Mouse (Mus musculus): ENCODE results near the gene Nrxn3. TPM values are rescaled to one million over a fixed set of nuclear protein-coding genes. Genes with fewer than 3 reads are reported as not detected.

Nrxn3 gene
- polyA plus RNA-seq, 1 experiment = 104 TPM

GRCm38 (mm10) chr12:89470226-89470625, 747.5 kb downstream of the Nrxn3 start:
- no peak for DNase-seq (ENCODE audit: extremely low spot score in 1 of 2, low spot score in 1 of 2)

GRCm38 (mm10) chr12:89471289-89471688, 748.6 kb downstream of the Nrxn3 start:
- peak in 1 of 2 experiments; percentile 41 for DNase-seq (ENCODE audit: extremely low spot score in 1 of 2, low spot score in 1 of 2)

GRCm38 (mm10) chr12:89471874-89472273, 749.2 kb downstream of the Nrxn3 start:
- DNase-seq (ENCODE audit: extremely low spot score in 1 of 2, low spot score in 1 of 2) = no peak

GRCm38 (mm10) chr12:89479096-89479495, 756.4 kb downstream of the Nrxn3 start:
- DNase-seq (ENCODE audit: extremely low spot score in 1 of 2, low spot score in 1 of 2) = peak in 1 of 2 experiments; percentile 89

GRCm38 (mm10) chr12:89482223-89482622, 759.5 kb downstream of the Nrxn3 start:
- no peak for DNase-seq (ENCODE audit: extremely low spot score in 1 of 2, low spot score in 1 of 2)

- no peak for DNase-seq (ENCODE audit: extremely low spot score in 1 of 2, low spot score in 1 of 2)
These were observed 781.4 kb downstream of the Nrxn3 start for GRCm38 (mm10) chr12:89504026-89504425.

GRCm38 (mm10) chr12:89505121-89505764, 782.6 kb downstream of the Nrxn3 start:
- DNase-seq (ENCODE audit: extremely low spot score in 1 of 2, low spot score in 1 of 2) = peak; percentile 15 to 84

- DNase-seq (ENCODE audit: extremely low spot score in 1 of 2, low spot score in 1 of 2) = no peak
These were observed 786.3 kb downstream of the Nrxn3 start for GRCm38 (mm10) chr12:89508970-89509369.

GRCm38 (mm10) chr12:89513759-89514158, 791.1 kb downstream of the Nrxn3 start:
- peak; percentile 54 to 93 for DNase-seq (ENCODE audit: extremely low spot score in 1 of 2, low spot score in 1 of 2)

GRCm38 (mm10) chr12:89516046-89516445, 793.4 kb downstream of the Nrxn3 start:
- DNase-seq (ENCODE audit: extremely low spot score in 1 of 2, low spot score in 1 of 2) = no peak

GRCm38 (mm10) chr12:89530679-89531350, 808.1 kb downstream of the Nrxn3 start:
- DNase-seq (ENCODE audit: extremely low spot score in 1 of 2, low spot score in 1 of 2) = no peak

- peak in 1 of 2 experiments; percentile 42 for DNase-seq (ENCODE audit: extremely low spot score in 1 of 2, low spot score in 1 of 2)
These were observed 828.6 kb downstream of the Nrxn3 start for GRCm38 (mm10) chr12:89551291-89551690.

GRCm38 (mm10) chr12:89553223-89553880, 830.7 kb downstream of the Nrxn3 start:
- no peak for DNase-seq (ENCODE audit: extremely low spot score in 1 of 2, low spot score in 1 of 2)

- no peak for DNase-seq (ENCODE audit: extremely low spot score in 1 of 2, low spot score in 1 of 2)
These were observed 831.5 kb downstream of the Nrxn3 start for GRCm38 (mm10) chr12:89554171-89554570.

GRCm38 (mm10) chr12:89554740-89555430, 832.2 kb downstream of the Nrxn3 start:
- DNase-seq (ENCODE audit: extremely low spot score in 1 of 2, low spot score in 1 of 2) = peak; percentile 18 to 36

- no peak for DNase-seq (ENCODE audit: extremely low spot score in 1 of 2, low spot score in 1 of 2)
These were observed 836.2 kb downstream of the Nrxn3 start for GRCm38 (mm10) chr12:89558921-89559320.

GRCm38 (mm10) chr12:89561989-89562565, 839.4 kb downstream of the Nrxn3 start:
- no peak for DNase-seq (ENCODE audit: extremely low spot score in 1 of 2, low spot score in 1 of 2)

- no peak for DNase-seq (ENCODE audit: extremely low spot score in 1 of 2, low spot score in 1 of 2)
These were observed 846.2 kb downstream of the Nrxn3 start for GRCm38 (mm10) chr12:89568723-89569377.

- DNase-seq (ENCODE audit: extremely low spot score in 1 of 2, low spot score in 1 of 2) = no peak
These were observed 869.8 kb downstream of the Nrxn3 start for GRCm38 (mm10) chr12:89592459-89592858.

- no peak for DNase-seq (ENCODE audit: extremely low spot score in 1 of 2, low spot score in 1 of 2)
These were observed 891.0 kb downstream of the Nrxn3 start for GRCm38 (mm10) chr12:89613670-89614069.
